Mouse (Mus musculus): Measurements from ENCODE around the gene Dennd1a. TPM values are rescaled to one million over a fixed set of nuclear protein-coding genes. Genes with fewer than 3 reads are reported as not detected.

Gene Dennd1a
- polyA plus RNA-seq, 1 experiment from 2014 or later, result 8.6 TPM

DNA sequence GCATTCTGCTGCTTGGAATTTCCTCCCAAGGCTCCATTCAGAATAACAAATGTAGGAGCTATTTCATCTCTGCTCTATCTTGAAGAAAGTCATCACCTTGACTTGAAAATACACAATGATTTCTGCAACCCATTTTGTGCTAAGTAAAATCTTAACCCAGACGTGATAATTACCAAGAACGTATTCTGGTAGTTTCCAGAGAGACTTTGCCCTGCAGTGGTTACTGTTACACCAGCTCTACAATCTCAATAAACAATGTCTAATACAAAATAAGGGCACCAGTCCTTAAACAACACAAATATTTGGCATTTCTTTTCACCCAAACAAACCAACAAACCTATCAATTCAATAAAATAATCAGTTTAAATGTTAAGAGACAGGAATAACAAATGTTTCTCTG is 82.5 kb downstream of the Dennd1a start:
- DNase-seq (ENCODE audit: low spot score) (no peak), ATAC-seq (replicated peaks; ENCODE audit: insufficient number of reproducible peaks, low FRiP score, low TSS enrichment, low read depth) (no peak)
- H3K4me3 ChIP-seq (ENCODE audit: low read depth, low read length), result no peak overlapping the region
- WGBS, result 60% methylated on average over 2 of the region's 2 CpGs
- H3K27ac ChIP-seq (replicated peaks; ENCODE audit: low read depth, low read length), result no peak overlapping the region
- no peaks in the 10 kb centered on the region for H3K27me3 ChIP-seq (ENCODE audit: control insufficient read depth, insufficient read depth, low read length)
- H3K36me3 ChIP-seq (replicated peaks; ENCODE audit: control insufficient read depth, insufficient read depth, low read depth, low read length), result no peaks in the 10 kb centered on the region
- no peak overlapping the region for H3K9ac ChIP-seq (replicated peaks; ENCODE audit: low read length)
- no peaks in the 10 kb centered on the region for H3K9me3 ChIP-seq (replicated peaks; ENCODE audit: control insufficient read depth, low read length)
- no peaks in the 10 kb centered on the region for H3K4me1 ChIP-seq (ENCODE audit: control insufficient read depth, insufficient read depth, low read length)
- no peak overlapping the region for H3K4me2 ChIP-seq (ENCODE audit: low read depth, low read length)

DNA sequence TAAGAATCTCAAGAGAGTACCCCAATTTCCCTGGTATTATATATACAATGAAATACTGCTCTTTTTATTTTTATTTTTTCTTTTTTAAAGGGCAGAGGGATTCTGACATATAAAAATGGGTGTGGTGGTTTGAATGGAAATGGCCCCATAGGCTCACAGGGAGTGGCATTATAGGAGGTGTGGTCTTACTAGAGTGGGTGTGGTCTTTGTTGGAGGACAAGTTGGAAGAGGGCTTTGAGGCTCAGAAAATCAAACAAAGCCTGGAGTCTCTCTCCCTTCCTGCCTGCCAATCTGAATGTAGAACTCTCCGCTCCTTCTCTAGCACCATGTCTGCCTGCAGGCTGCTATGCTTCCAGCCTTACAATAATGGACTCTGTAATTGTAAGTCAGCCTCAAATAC is 89.1 kb downstream of the Dennd1a start:
- Histone ChIP-seq H3K9ac (replicated peaks; ENCODE audit: low read length) (no peak overlapping the region), H3K9me3 (replicated peaks; ENCODE audit: control insufficient read depth, low read length) (no peaks in the 10 kb centered on the region), H3K27me3 (ENCODE audit: control insufficient read depth, insufficient read depth, low read length) (no peaks in the 10 kb centered on the region), H3K4me1 (ENCODE audit: control insufficient read depth, insufficient read depth, low read length) (no peaks in the 10 kb centered on the region), H3K4me3 (ENCODE audit: low read depth, low read length) (no peak overlapping the region), H3K27ac (replicated peaks; ENCODE audit: low read depth, low read length) (no peak overlapping the region), H3K36me3 (replicated peaks; ENCODE audit: control insufficient read depth, insufficient read depth, low read depth, low read length) (no peaks in the 10 kb centered on the region), H3K4me2 (ENCODE audit: low read depth, low read length) (no peak overlapping the region)
- no peak for DNase-seq (ENCODE audit: low spot score)
- WGBS, result 84% methylated on average over 1 of the region's 1 CpGs
- ATAC-seq (replicated peaks; ENCODE audit: insufficient number of reproducible peaks, low FRiP score, low TSS enrichment, low read depth), result no peak

DNA sequence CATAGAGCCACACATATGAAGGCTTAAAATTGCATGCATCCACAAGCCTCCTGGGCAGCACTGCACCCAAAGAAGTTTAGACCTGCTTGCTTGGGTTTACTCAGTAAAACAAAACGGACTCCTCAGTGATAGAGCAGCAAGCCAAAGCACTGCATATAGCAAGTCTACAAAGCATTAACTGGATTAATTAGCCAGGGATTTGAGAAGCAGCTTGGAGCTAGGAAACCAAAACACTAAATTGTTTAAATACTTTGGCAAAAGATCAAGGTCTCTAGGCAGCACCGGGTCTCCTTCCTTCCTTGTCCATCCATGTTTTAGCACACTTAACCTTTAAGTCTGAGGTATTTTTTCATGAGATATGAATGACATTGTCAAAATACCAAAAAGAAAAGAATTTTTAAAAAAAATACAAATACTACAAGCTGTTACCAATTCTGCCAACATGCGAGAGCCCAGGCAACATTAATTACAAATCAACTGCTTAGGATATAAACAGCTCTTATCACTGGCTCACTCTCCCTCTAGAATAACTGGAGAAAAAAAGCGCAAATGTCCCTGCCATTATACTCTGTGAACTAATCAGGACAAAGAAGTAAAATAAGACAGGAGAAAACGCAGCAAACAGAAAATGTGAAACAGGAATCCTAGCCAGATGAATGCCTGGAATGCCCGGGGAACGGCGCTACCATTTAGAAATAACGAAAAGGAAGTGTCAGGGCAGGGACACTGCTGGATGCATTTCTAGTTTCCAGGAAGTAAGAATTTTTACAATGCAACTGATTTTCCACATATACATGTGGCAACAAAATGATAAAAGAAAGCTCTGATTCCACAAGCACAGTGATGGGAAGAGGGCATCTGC is 90.8 kb downstream of the Dennd1a start:
- Histone ChIP-seq H3K27ac (replicated peaks; ENCODE audit: low read depth, low read length) (no peak overlapping the region), H3K4me1 (ENCODE audit: control insufficient read depth, insufficient read depth, low read length) (no peaks in the 10 kb centered on the region), H3K9ac (replicated peaks; ENCODE audit: low read length) (no peak overlapping the region), H3K4me3 (ENCODE audit: low read depth, low read length) (no peak overlapping the region), H3K27me3 (ENCODE audit: control insufficient read depth, insufficient read depth, low read length) (no peaks in the 10 kb centered on the region), H3K36me3 (replicated peaks; ENCODE audit: control insufficient read depth, insufficient read depth, low read depth, low read length) (no peaks in the 10 kb centered on the region), H3K9me3 (replicated peaks; ENCODE audit: control insufficient read depth, low read length) (no peaks in the 10 kb centered on the region), H3K4me2 (ENCODE audit: low read depth, low read length) (no peak overlapping the region)
- DNase-seq (ENCODE audit: low spot score) (peak; percentile 2), ATAC-seq (replicated peaks; ENCODE audit: insufficient number of reproducible peaks, low FRiP score, low TSS enrichment, low read depth) (no peak)
- 39% methylated on average over 9 of the region's 9 CpGs for WGBS

DNA sequence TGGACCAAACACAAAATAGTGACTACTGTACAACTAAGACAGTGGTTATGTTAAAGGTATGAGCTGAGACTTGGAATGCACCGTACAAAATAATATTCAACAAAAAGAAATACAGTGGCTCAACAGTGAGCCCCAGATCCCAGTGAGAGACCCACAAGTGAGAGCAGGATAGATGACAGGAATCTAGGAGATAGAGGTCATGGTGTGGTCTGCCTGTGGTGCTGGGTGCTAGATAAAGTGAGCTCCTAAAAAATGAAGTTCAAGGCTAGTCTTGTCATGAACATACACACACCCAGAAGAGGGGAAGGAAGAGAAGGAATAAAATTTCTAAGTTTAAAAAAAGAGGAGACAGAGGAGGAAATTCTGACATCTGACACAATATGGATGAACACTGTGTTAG is 95.2 kb downstream of the Dennd1a start:
- Histone ChIP-seq H3K9me3 (replicated peaks; ENCODE audit: control insufficient read depth, low read length) (no peaks in the 10 kb centered on the region), H3K36me3 (replicated peaks; ENCODE audit: control insufficient read depth, insufficient read depth, low read depth, low read length) (no peaks in the 10 kb centered on the region), H3K27me3 (ENCODE audit: control insufficient read depth, insufficient read depth, low read length) (no peaks in the 10 kb centered on the region), H3K9ac (replicated peaks; ENCODE audit: low read length) (no peak overlapping the region), H3K4me3 (ENCODE audit: low read depth, low read length) (no peak overlapping the region), H3K27ac (replicated peaks; ENCODE audit: low read depth, low read length) (no peak overlapping the region), H3K4me2 (ENCODE audit: low read depth, low read length) (no peak overlapping the region), H3K4me1 (ENCODE audit: control insufficient read depth, insufficient read depth, low read length) (no peaks in the 10 kb centered on the region)
- no peak for ATAC-seq (replicated peaks; ENCODE audit: insufficient number of reproducible peaks, low FRiP score, low TSS enrichment, low read depth)
- 86% methylated on average over 1 of the region's 1 CpGs for WGBS
- no peak for DNase-seq (ENCODE audit: low spot score)

DNA sequence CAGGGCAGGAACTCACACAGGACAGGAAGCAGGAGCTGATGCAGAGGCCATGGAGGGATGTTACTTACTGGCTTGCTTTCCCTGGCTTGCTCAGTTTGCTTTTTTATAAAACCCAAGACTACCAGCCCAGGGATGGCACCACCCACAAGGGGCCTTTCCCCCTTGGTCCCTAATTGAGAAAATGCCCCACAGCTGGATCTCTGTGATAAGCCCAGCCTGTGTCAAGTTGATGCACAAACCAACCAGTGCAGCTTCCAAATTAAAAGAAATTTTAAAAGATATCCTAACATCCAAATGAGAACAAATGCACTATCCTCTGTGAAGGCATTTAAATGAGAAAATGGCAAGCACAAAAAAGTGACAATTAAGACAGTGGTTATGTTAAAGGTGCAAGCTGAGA is 95.6 kb downstream of the Dennd1a start:
- no peak for DNase-seq (ENCODE audit: low spot score)
- no peaks in the 10 kb centered on the region for H3K9me3 ChIP-seq (replicated peaks; ENCODE audit: control insufficient read depth, low read length)
- ATAC-seq (replicated peaks; ENCODE audit: insufficient number of reproducible peaks, low FRiP score, low TSS enrichment, low read depth), result no peak
- H3K27me3 ChIP-seq (ENCODE audit: control insufficient read depth, insufficient read depth, low read length), result no peaks in the 10 kb centered on the region
- no peak overlapping the region for H3K9ac ChIP-seq (replicated peaks; ENCODE audit: low read length)
- no peak overlapping the region for H3K27ac ChIP-seq (replicated peaks; ENCODE audit: low read depth, low read length)
- H3K36me3 ChIP-seq (replicated peaks; ENCODE audit: control insufficient read depth, insufficient read depth, low read depth, low read length), result no peaks in the 10 kb centered on the region
- H3K4me2 ChIP-seq (ENCODE audit: low read depth, low read length), result no peak overlapping the region
- no peaks in the 10 kb centered on the region for H3K4me1 ChIP-seq (ENCODE audit: control insufficient read depth, insufficient read depth, low read length)
- no peak overlapping the region for H3K4me3 ChIP-seq (ENCODE audit: low read depth, low read length)

DNA sequence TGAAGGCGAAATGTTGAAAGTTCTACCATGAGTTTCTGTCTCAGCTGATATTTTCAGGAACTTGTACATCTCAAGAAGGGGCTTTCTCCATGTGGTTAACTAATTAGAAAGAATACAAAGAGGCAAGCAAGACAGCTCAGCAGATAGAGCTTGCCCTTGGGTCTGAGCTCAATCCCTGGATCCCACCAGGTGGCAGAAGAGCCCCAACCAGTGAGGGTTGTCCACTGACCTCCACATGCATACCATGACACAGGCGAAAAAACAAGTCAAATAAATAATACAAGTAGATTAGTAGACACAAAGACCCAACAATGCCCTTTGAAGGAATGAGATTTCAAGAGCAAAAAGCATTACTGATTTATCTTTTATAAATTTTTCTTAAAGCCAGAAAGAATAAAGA is 100.8 kb downstream of the Dennd1a start:
- H3K27ac ChIP-seq (replicated peaks; ENCODE audit: low read depth, low read length), result no peak overlapping the region
- no peak for ATAC-seq (replicated peaks; ENCODE audit: insufficient number of reproducible peaks, low FRiP score, low TSS enrichment, low read depth)

DNA sequence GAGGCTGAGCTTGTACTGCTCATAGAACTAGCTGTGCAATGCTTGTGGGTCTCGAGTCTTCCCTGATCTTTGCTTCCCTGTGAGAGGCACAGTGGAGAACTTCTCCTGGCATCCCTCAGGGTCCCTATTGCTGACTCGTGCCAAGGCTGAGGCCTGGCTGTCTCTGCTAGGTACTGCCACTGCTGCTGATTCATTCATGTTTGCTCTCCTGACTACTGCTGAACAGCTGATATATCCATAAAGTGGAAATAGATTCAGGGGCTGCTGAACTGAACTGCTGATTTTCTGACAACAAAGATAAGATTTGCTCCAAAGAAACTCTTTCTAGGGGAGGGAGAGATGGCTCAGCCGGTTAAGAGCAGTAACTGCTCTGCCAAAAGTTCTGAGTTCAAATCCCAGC is 102.2 kb downstream of the Dennd1a start:
- WGBS, result 81% methylated on average over 3 of the region's 3 CpGs

More for the DNA sequence above, 100.8 kb downstream of the Dennd1a start:
- no peak for DNase-seq (ENCODE audit: low spot score)
- H3K4me2 ChIP-seq (ENCODE audit: low read depth, low read length), result no peak overlapping the region
- H3K9me3 ChIP-seq (replicated peaks; ENCODE audit: control insufficient read depth, low read length), result no peaks in the 10 kb centered on the region
- no peaks in the 10 kb centered on the region for H3K4me1 ChIP-seq (ENCODE audit: control insufficient read depth, insufficient read depth, low read length)
- no peaks in the 10 kb centered on the region for H3K36me3 ChIP-seq (replicated peaks; ENCODE audit: control insufficient read depth, insufficient read depth, low read depth, low read length)
- no peak overlapping the region for H3K4me3 ChIP-seq (ENCODE audit: low read depth, low read length)
- 68% methylated on average over 2 of the region's 2 CpGs for WGBS
- no peaks in the 10 kb centered on the region for H3K27me3 ChIP-seq (ENCODE audit: control insufficient read depth, insufficient read depth, low read length)
- no peak overlapping the region for H3K9ac ChIP-seq (replicated peaks; ENCODE audit: low read length)

DNA sequence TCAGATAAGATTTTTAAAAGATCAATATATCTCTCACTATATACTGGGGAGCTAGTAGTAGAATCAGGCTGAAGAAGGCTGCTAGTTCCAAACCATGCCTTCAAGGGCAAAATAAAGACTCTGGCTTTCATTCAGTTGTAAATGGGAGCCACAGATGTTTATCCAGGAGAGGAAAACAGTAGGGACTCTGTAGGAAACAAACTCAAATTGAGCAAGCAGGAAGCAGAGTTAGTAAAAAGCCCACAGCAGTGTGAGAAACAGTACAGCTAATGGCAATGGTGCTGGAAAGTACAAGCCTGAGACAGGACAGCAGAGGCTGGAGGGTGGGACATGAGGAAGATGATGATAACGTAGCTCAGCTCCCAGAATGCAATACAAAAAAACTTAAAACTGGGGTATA is 103.3 kb downstream of the Dennd1a start:
- no peak for ATAC-seq (replicated peaks; ENCODE audit: insufficient number of reproducible peaks, low FRiP score, low TSS enrichment, low read depth)
- Histone ChIP-seq H3K4me2 (ENCODE audit: low read depth, low read length) (no peak overlapping the region), H3K36me3 (replicated peaks; ENCODE audit: control insufficient read depth, insufficient read depth, low read depth, low read length) (no peaks in the 10 kb centered on the region), H3K9ac (replicated peaks; ENCODE audit: low read length) (no peak overlapping the region), H3K4me1 (ENCODE audit: control insufficient read depth, insufficient read depth, low read length) (no peaks in the 10 kb centered on the region), H3K27ac (replicated peaks; ENCODE audit: low read depth, low read length) (no peak overlapping the region), H3K27me3 (ENCODE audit: control insufficient read depth, insufficient read depth, low read length) (no peaks in the 10 kb centered on the region), H3K9me3 (replicated peaks; ENCODE audit: control insufficient read depth, low read length) (no peaks in the 10 kb centered on the region), H3K4me3 (ENCODE audit: low read depth, low read length) (no peak overlapping the region)
- 50% methylated on average over 1 of the region's 1 CpGs for WGBS
- no peak for DNase-seq (ENCODE audit: low spot score)

More for the DNA sequence above, 102.2 kb downstream of the Dennd1a start:
- Histone ChIP-seq H3K9me3 (replicated peaks; ENCODE audit: control insufficient read depth, low read length) (no peaks in the 10 kb centered on the region), H3K27me3 (ENCODE audit: control insufficient read depth, insufficient read depth, low read length) (no peaks in the 10 kb centered on the region), H3K27ac (replicated peaks; ENCODE audit: low read depth, low read length) (no peak overlapping the region), H3K4me3 (ENCODE audit: low read depth, low read length) (no peak overlapping the region), H3K4me1 (ENCODE audit: control insufficient read depth, insufficient read depth, low read length) (no peaks in the 10 kb centered on the region), H3K4me2 (ENCODE audit: low read depth, low read length) (no peak overlapping the region), H3K36me3 (replicated peaks; ENCODE audit: control insufficient read depth, insufficient read depth, low read depth, low read length) (no peaks in the 10 kb centered on the region), H3K9ac (replicated peaks; ENCODE audit: low read length) (no peak overlapping the region)
- ATAC-seq (replicated peaks; ENCODE audit: insufficient number of reproducible peaks, low FRiP score, low TSS enrichment, low read depth) (no peak), DNase-seq (ENCODE audit: low spot score) (no peak)

All from embryonic facial prominence, embryonic 11.5 days (tissue).